Mouse (Mus musculus): ENCODE measurements around the gene Nlrp1b. TPM values are rescaled to one million over a fixed set of nuclear protein-coding genes. Genes with fewer than 3 reads are reported as not detected.

The Nlrp1b gene
- polyA plus RNA-seq, 1 experiment: 1.4 TPM

- Histone ChIP-seq H3K4me3 (ENCODE audit: low read depth, low read length) (no peak overlapping the region), H3K27ac (ENCODE audit: insufficient read depth, low read depth, low read length) (no peak overlapping the region), H3K4me1 (ENCODE audit: control insufficient read depth, insufficient read depth, insufficient read length, low read length) (no peaks in the 10 kb centered on the region), H3K27me3 (ENCODE audit: control insufficient read depth, insufficient read depth, low read length) (no peaks in the 10 kb centered on the region), H3K36me3 (ENCODE audit: control insufficient read depth, insufficient read depth, low read length) (no peaks in the 10 kb centered on the region; the same call in 1 of the 2 replicates)
- WGBS: 48% methylated on average over 1 of the region's 1 CpGs
- no peak for TF ChIP-seq CTCF (IDR thresholded peaks at IDR 0.05; ENCODE audit: extremely low read depth, insufficient read length, insufficient replicate concordance, low read depth, low read length)
- no peak for TF ChIP-seq POLR2A (IDR thresholded peaks at IDR 0.05; ENCODE audit: low read depth, low read length)
These were observed 66.4 kb downstream of the Nlrp1b start for GRCm38 (mm10) chr11:71164139-71164538.

- H3K36me3 ChIP-seq (ENCODE audit: control insufficient read depth, insufficient read depth, low read length): peaks cover 2% of the 10 kb centered on the region
- H3K27me3 ChIP-seq (ENCODE audit: control insufficient read depth, insufficient read depth, low read length): no peaks in the 10 kb centered on the region
- no peaks in the 10 kb centered on the region for H3K4me1 ChIP-seq (ENCODE audit: control insufficient read depth, insufficient read depth, insufficient read length, low read length)
- no peak overlapping the region for H3K27ac ChIP-seq (ENCODE audit: insufficient read depth, low read depth, low read length)
- H3K4me3 ChIP-seq (ENCODE audit: low read depth, low read length): no peak overlapping the region
- 59% methylated on average over 3 of the region's 3 CpGs for WGBS
- TF ChIP-seq CTCF (IDR thresholded peaks at IDR 0.05; ENCODE audit: extremely low read depth, insufficient read length, insufficient replicate concordance, low read depth, low read length): no peak
- TF ChIP-seq POLR2A (IDR thresholded peaks at IDR 0.05; ENCODE audit: low read depth, low read length): no peak
These were observed 70.9 kb downstream of the Nlrp1b start for GRCm38 (mm10) chr11:71159439-71160136.

GRCm38 (mm10) chr11:71155272-71155671, 75.3 kb downstream of the Nlrp1b start:
- H3K4me1 ChIP-seq (ENCODE audit: control insufficient read depth, insufficient read depth, insufficient read length, low read length): no peaks in the 10 kb centered on the region

GRCm38 (mm10) chr11:71144661-71145060, 85.9 kb downstream of the Nlrp1b start, which contains the start of gene Nlrp1a:
Gene Nlrp1a, minus strand, starts transcription at chr11:71144704.
- 48% methylated on average over 3 of the region's 3 CpGs for WGBS
- Histone ChIP-seq H3K4me3 (ENCODE audit: low read depth, low read length) (no peak within 1 kb of the TSS; the same call in 1 of the 2 replicates), H3K27me3 (ENCODE audit: control insufficient read depth, insufficient read depth, low read length) (no peaks in the 10 kb centered on the region), H3K36me3 (ENCODE audit: control insufficient read depth, insufficient read depth, low read length) (no peaks in the 10 kb centered on the region), H3K4me1 (ENCODE audit: control insufficient read depth, insufficient read depth, insufficient read length, low read length) (0 out of 2 replicates have a peak, but pooled peaks cover 2% of the 10 kb centered on the region), H3K27ac (ENCODE audit: insufficient read depth, low read depth, low read length) (peak within 1 kb of the TSS; percentile 57)
- TF ChIP-seq CTCF (IDR thresholded peaks at IDR 0.05; ENCODE audit: extremely low read depth, insufficient read length, insufficient replicate concordance, low read depth, low read length): no peak
- no peak for TF ChIP-seq POLR2A (IDR thresholded peaks at IDR 0.05; ENCODE audit: low read depth, low read length)

More at GRCm38 (mm10) chr11:71155272-71155671, 75.3 kb downstream of the Nlrp1b start:
- TF ChIP-seq CTCF (IDR thresholded peaks at IDR 0.05; ENCODE audit: extremely low read depth, insufficient read length, insufficient replicate concordance, low read depth, low read length) (no peak), POLR2A (IDR thresholded peaks at IDR 0.05; ENCODE audit: low read depth, low read length) (no peak)
- no peak overlapping the region for H3K4me3 ChIP-seq (ENCODE audit: low read depth, low read length)
- no peaks in the 10 kb centered on the region for H3K27me3 ChIP-seq (ENCODE audit: control insufficient read depth, insufficient read depth, low read length)
- 83% methylated on average over 1 of the region's 1 CpGs for WGBS
- no peak overlapping the region for H3K27ac ChIP-seq (ENCODE audit: insufficient read depth, low read depth, low read length)
- peaks cover 8% of the 10 kb centered on the region for H3K36me3 ChIP-seq (ENCODE audit: control insufficient read depth, insufficient read depth, low read length)

- H3K4me3 ChIP-seq (ENCODE audit: low read depth, low read length): no peak overlapping the region
- H3K27me3 ChIP-seq (ENCODE audit: control insufficient read depth, insufficient read depth, low read length): no peaks in the 10 kb centered on the region
- no peaks in the 10 kb centered on the region for H3K36me3 ChIP-seq (ENCODE audit: control insufficient read depth, insufficient read depth, low read length)
- 0 out of 2 replicates have a peak, but pooled peaks cover 2% of the 10 kb centered on the region for H3K4me1 ChIP-seq (ENCODE audit: control insufficient read depth, insufficient read depth, insufficient read length, low read length)
- TF ChIP-seq CTCF (IDR thresholded peaks at IDR 0.05; ENCODE audit: extremely low read depth, insufficient read length, insufficient replicate concordance, low read depth, low read length) (no peak), POLR2A (IDR thresholded peaks at IDR 0.05; ENCODE audit: low read depth, low read length) (no peak)
- 69% methylated on average over 1 of the region's 1 CpGs for WGBS
- no peak overlapping the region for H3K27ac ChIP-seq (ENCODE audit: insufficient read depth, low read depth, low read length)
These were observed 88.5 kb downstream of the Nlrp1b start for GRCm38 (mm10) chr11:71142031-71142430.

- no peak for TF ChIP-seq POLR2A (IDR thresholded peaks at IDR 0.05; ENCODE audit: low read depth, low read length)
- no peak for TF ChIP-seq CTCF (IDR thresholded peaks at IDR 0.05; ENCODE audit: extremely low read depth, insufficient read length, insufficient replicate concordance, low read depth, low read length)
- WGBS: 74% methylated on average over 2 of the region's 2 CpGs
- H3K27me3 ChIP-seq (ENCODE audit: control insufficient read depth, insufficient read depth, low read length): no peaks in the 10 kb centered on the region
- H3K36me3 ChIP-seq (ENCODE audit: control insufficient read depth, insufficient read depth, low read length): no peaks in the 10 kb centered on the region
- no peak overlapping the region for H3K27ac ChIP-seq (ENCODE audit: insufficient read depth, low read depth, low read length)
- H3K4me3 ChIP-seq (ENCODE audit: low read depth, low read length): no peak overlapping the region
- no peaks in the 10 kb centered on the region for H3K4me1 ChIP-seq (ENCODE audit: control insufficient read depth, insufficient read depth, insufficient read length, low read length)
These were observed 123.4 kb downstream of the Nlrp1b start for GRCm38 (mm10) chr11:71107128-71107527.

- Histone ChIP-seq H3K4me1 (ENCODE audit: control insufficient read depth, insufficient read depth, insufficient read length, low read length) (no peaks in the 10 kb centered on the region), H3K36me3 (ENCODE audit: control insufficient read depth, insufficient read depth, low read length) (no peaks in the 10 kb centered on the region), H3K27ac (ENCODE audit: insufficient read depth, low read depth, low read length) (no peak overlapping the region), H3K27me3 (ENCODE audit: control insufficient read depth, insufficient read depth, low read length) (no peaks in the 10 kb centered on the region), H3K4me3 (ENCODE audit: low read depth, low read length) (no peak overlapping the region)
- TF ChIP-seq CTCF (IDR thresholded peaks at IDR 0.05; ENCODE audit: extremely low read depth, insufficient read length, insufficient replicate concordance, low read depth, low read length) (no peak), POLR2A (IDR thresholded peaks at IDR 0.05; ENCODE audit: low read depth, low read length) (no peak)
These were observed 124.1 kb downstream of the Nlrp1b start for GRCm38 (mm10) chr11:71106261-71107021.

All from small intestine, adult 2 months (tissue).